ENCODE assay signal across 13 mouse cellular contexts in genomic region chr9:48734725-48735465, GRCm38 (mm10).
DNase-seq lines count a peak whose midpoint lies in the region; ATAC-seq and TF ChIP-seq lines count a peak whose summit lies in the region.
"Had no signal": no experiment of that assay in that cellular context is flagged by ENCODE, and none has a peak within 500 bp of the region (broad histone marks: within the 10 kb centered on the region; RNA-seq: fewer than 3 reads in every experiment).

No protein-coding gene starts in this region.

- H3K4me2 ChIP-seq in kidney, postnatal 0 days (ENCODE audit: low read length): no peak overlapping the region
- no peak overlapping the region for H3K4me2 ChIP-seq in kidney, embryonic 15.5 days
- no peak overlapping the region for H3K4me2 ChIP-seq in forebrain, embryonic 12.5 days
- H3K4me2 ChIP-seq in hindbrain, embryonic 13.5 days: no peak overlapping the region
- H3K4me2 ChIP-seq in midbrain, postnatal 0 days (ENCODE audit: low read depth, low read length, poor library complexity, severe bottlenecking): no peak overlapping the region
- H3K4me2 ChIP-seq: liver, embryonic 13.5 days had no signal

- H3K4me3 ChIP-seq in kidney, postnatal 0 days (replicated peaks; ENCODE audit: low read depth, low read length): no peak overlapping the region
- no peak overlapping the region for H3K4me3 ChIP-seq in kidney, embryonic 15.5 days (replicated peaks)
- H3K4me3 ChIP-seq in forebrain, embryonic 12.5 days (replicated peaks): no peak overlapping the region
- no peak overlapping the region for H3K4me3 ChIP-seq in hindbrain, embryonic 13.5 days
- H3K4me3 ChIP-seq in midbrain, postnatal 0 days (ENCODE audit: low read depth, low read length): no peak overlapping the region
- H3K4me3 ChIP-seq: liver, embryonic 13.5 days; megakaryocyte, embryonic 14.5 days had no signal

- WGBS in kidney, postnatal 0 days: 74% methylated on average over 12 of the region's 12 CpGs
- WGBS in kidney, embryonic 15.5 days: 75% methylated on average over 12 of the region's 12 CpGs
- 83% methylated on average over 12 of the region's 12 CpGs for WGBS in forebrain, embryonic 12.5 days
- 82% methylated on average over 12 of the region's 12 CpGs for whole genome bisulfite sequencing in hindbrain, embryonic 13.5 days
- 86% methylated on average over 12 of the region's 12 CpGs for WGBS in midbrain, postnatal 0 days

- H3K4me1 ChIP-seq in kidney, postnatal 0 days (replicated peaks; ENCODE audit: insufficient read depth, low read length): peaks cover 44% of the 10 kb centered on the region
- H3K4me1 ChIP-seq in kidney, embryonic 15.5 days: peaks cover 60% of the 10 kb centered on the region
- peaks cover 99% of the 10 kb centered on the region for H3K4me1 ChIP-seq in forebrain, embryonic 12.5 days
- H3K4me1 ChIP-seq in hindbrain, embryonic 13.5 days (replicated peaks): peaks cover 98% of the 10 kb centered on the region
- H3K4me1 ChIP-seq in midbrain, postnatal 0 days (ENCODE audit: insufficient read depth, low read length): peaks cover 29% of the 10 kb centered on the region

- no peak for ATAC-seq in kidney, postnatal 0 days (replicated peaks; ENCODE audit: low FRiP score, low read depth)
- no peak for ATAC-seq in kidney, embryonic 15.5 days (replicated peaks; ENCODE audit: low FRiP score)
- no peak for ATAC-seq in forebrain, embryonic 12.5 days (ENCODE audit: low FRiP score)
- ATAC-seq in hindbrain, embryonic 13.5 days (ENCODE audit: low FRiP score): no peak
- ATAC-seq in midbrain, postnatal 0 days (ENCODE audit: low FRiP score): no peak

- H3K9me3 ChIP-seq in kidney, postnatal 0 days (replicated peaks; ENCODE audit: low read length): no peaks in the 10 kb centered on the region
- H3K9me3 ChIP-seq in kidney, embryonic 15.5 days (replicated peaks): no peaks in the 10 kb centered on the region
- H3K9me3 ChIP-seq in forebrain, embryonic 12.5 days: no peaks in the 10 kb centered on the region
- no peaks in the 10 kb centered on the region for H3K9me3 ChIP-seq in hindbrain, embryonic 13.5 days
- no peaks in the 10 kb centered on the region for H3K9me3 ChIP-seq in midbrain, postnatal 0 days (ENCODE audit: low read length)
- H3K9me3 ChIP-seq: liver, embryonic 13.5 days; megakaryocyte, embryonic 14.5 days had no signal

- no peak for DNase-seq in kidney, postnatal 0 days (ENCODE audit: low spot score)
- no peak for DNase-seq in midbrain, postnatal 0 days (ENCODE audit: low spot score)
- DNase-seq in ovary, postnatal 10 days (ENCODE audit: low spot score): no peak
- DNase-seq in left cerebral cortex, adult 9 months (ENCODE audit: low spot score in 2 of 2): no peak
- DNase-seq: adrenal gland, postnatal 10 days; cerebellum, adult 9-10 months; kidney, adult 8-10 months; liver, embryonic 13.5 days; thymus, postnatal 36 days had no signal

- H3K36me3 ChIP-seq in kidney, postnatal 0 days (ENCODE audit: insufficient read depth, low read length): no peaks in the 10 kb centered on the region
- H3K36me3 ChIP-seq in kidney, embryonic 15.5 days: no peaks in the 10 kb centered on the region
- H3K36me3 ChIP-seq in forebrain, embryonic 12.5 days (replicated peaks): no peaks in the 10 kb centered on the region
- H3K36me3 ChIP-seq in hindbrain, embryonic 13.5 days: no peaks in the 10 kb centered on the region
- no peaks in the 10 kb centered on the region for H3K36me3 ChIP-seq in midbrain, postnatal 0 days (ENCODE audit: insufficient read depth, low read length)
- H3K36me3 ChIP-seq: liver, embryonic 13.5 days had no signal

- no peak overlapping the region for H3K9ac ChIP-seq in kidney, postnatal 0 days (ENCODE audit: low read depth, low read length)
- H3K9ac ChIP-seq in kidney, embryonic 15.5 days: no peak overlapping the region
- no peak overlapping the region for H3K9ac ChIP-seq in forebrain, embryonic 12.5 days
- H3K9ac ChIP-seq in hindbrain, embryonic 13.5 days: peak overlapping the region; percentile 49; the same call in 1 of the 2 replicates
- no peak overlapping the region for H3K9ac ChIP-seq in midbrain, postnatal 0 days (replicated peaks; ENCODE audit: low read length, poor library complexity, severe bottlenecking)
- H3K9ac ChIP-seq: liver, embryonic 13.5 days had no signal

- H3K27ac ChIP-seq in kidney, postnatal 0 days: 0 out of 2 replicates have a peak overlapping the region, but pooled peaks have one; percentile 36
- no peak overlapping the region for H3K27ac ChIP-seq in kidney, embryonic 15.5 days
- H3K27ac ChIP-seq in forebrain, embryonic 12.5 days: 0 out of 2 replicates have a peak overlapping the region, but pooled peaks have one; percentile 19
- peak overlapping the region; percentile 83 for H3K27ac ChIP-seq in hindbrain, embryonic 13.5 days
- H3K27ac ChIP-seq in midbrain, postnatal 0 days (ENCODE audit: low read depth, low read length): peak overlapping the region; percentile 67; the same call in 1 of the 2 replicates
- H3K27ac ChIP-seq: liver, embryonic 13.5 days had no signal

- no peaks in the 10 kb centered on the region for H3K27me3 ChIP-seq in kidney, postnatal 0 days (ENCODE audit: insufficient read depth, low read length)
- peaks cover 60% of the 10 kb centered on the region for H3K27me3 ChIP-seq in kidney, embryonic 15.5 days
- peaks cover 22% of the 10 kb centered on the region; the same call in 1 of the 2 replicates for H3K27me3 ChIP-seq in forebrain, embryonic 12.5 days
- H3K27me3 ChIP-seq in hindbrain, embryonic 13.5 days: peaks cover 7% of the 10 kb centered on the region; the same call in 1 of the 2 replicates
- no peaks in the 10 kb centered on the region for H3K27me3 ChIP-seq in midbrain, postnatal 0 days (ENCODE audit: insufficient read depth, low read length)
- H3K27me3 ChIP-seq: liver, embryonic 13.5 days; megakaryocyte, embryonic 14.5 days had no signal

- no peak for TF ChIP-seq CTCF in kidney, postnatal 0 days (IDR thresholded peaks at IDR 0.05; ENCODE audit: low read depth)
- no peak for TF ChIP-seq CTCF in midbrain, postnatal 0 days (IDR thresholded peaks at IDR 0.05)
